Mouse (Mus musculus): ENCODE data around the gene Sh2b1. TPM values are rescaled to one million over a fixed set of nuclear protein-coding genes. Genes with fewer than 3 reads are reported as not detected.

Sh2b1 gene
- polyA plus RNA-seq (2015; fragmentation: Nextera tagmentation; extraction: Ambion mirVana) = 55.8 and 61.6 TPM in 2 replicates

DNA sequence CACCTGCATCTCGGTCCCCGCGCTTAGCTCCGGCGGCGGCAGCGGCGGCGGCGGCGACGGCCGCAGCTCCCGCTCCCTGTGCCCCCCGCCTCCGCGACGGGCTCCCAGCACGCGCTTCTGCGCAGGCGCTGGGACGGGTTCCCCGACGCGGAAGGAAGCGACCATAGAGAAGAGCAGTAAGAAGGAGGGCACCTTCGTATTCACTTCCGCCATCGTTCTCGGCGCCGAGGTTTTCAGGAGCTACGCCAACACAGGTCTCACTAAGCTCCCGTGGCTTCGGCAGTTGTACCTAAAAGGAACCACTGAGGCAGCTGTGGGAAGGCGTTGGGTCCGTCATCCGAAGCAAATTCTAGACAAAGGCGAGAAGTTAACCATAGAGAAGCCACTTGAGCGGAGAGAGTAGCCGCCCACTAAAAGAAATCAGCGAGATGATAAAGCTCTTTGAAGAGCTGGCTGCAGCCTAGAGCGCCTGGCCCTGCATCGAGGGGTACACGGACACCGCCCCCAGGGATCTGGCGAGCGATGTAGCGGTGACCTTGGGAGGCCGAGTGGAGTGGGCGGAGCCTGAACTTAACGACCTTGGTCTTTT lies at the start of gene Sh2b1:
TSS of gene Sh2b1 (minus strand) at position 432 of the 589 bp plus-strand sequence.
- under 1% methylated on average over 45 of the region's 53 CpGs for WGBS
- Histone ChIP-seq H3K27me3 (no peaks in the 10 kb centered on the region), H3K4me1 (peaks cover 24% of the 10 kb centered on the region), H3K9me3 (replicated peaks) (no peaks in the 10 kb centered on the region), H3K9ac (peak within 1 kb of the TSS; percentile 97), H3K4me2 (peak within 1 kb of the TSS; percentile 96), H3K36me3 (ENCODE audit: poor library complexity, severe bottlenecking) (peaks cover 31% of the 10 kb centered on the region), H3K4me3 (peak within 1 kb of the TSS; percentile 92), H3K27ac (peak within 1 kb of the TSS; percentile 93)
- ATAC-seq = peak; percentile 94

GRCm38 (mm10) chr7:126523316-126523715 lies 48.1 kb upstream of the Sh2b1 start:
- 0 out of 2 replicates have a peak, but pooled peaks cover 8% of the 10 kb centered on the region for H3K27me3 ChIP-seq
- H3K9ac ChIP-seq = no peak overlapping the region
- H3K9me3 ChIP-seq (replicated peaks) = no peaks in the 10 kb centered on the region
- no peak overlapping the region for H3K27ac ChIP-seq
- H3K36me3 ChIP-seq (ENCODE audit: poor library complexity, severe bottlenecking) = no peaks in the 10 kb centered on the region
- H3K4me3 ChIP-seq = no peak overlapping the region
- ATAC-seq = no peak
- no peak overlapping the region for H3K4me2 ChIP-seq
- 81% methylated on average over 3 of the region's 3 CpGs for WGBS
- 0 out of 2 replicates have a peak, but pooled peaks cover 3% of the 10 kb centered on the region for H3K4me1 ChIP-seq

- Histone ChIP-seq H3K4me3 (no peak overlapping the region), H3K36me3 (ENCODE audit: poor library complexity, severe bottlenecking) (no peaks in the 10 kb centered on the region), H3K9ac (no peak overlapping the region), H3K4me2 (no peak overlapping the region), H3K27ac (no peak overlapping the region), H3K27me3 (0 out of 2 replicates have a peak, but pooled peaks cover 5% of the 10 kb centered on the region), H3K4me1 (no peaks in the 10 kb centered on the region), H3K9me3 (replicated peaks) (no peaks in the 10 kb centered on the region)
- ATAC-seq = no peak
- 73% methylated on average over 2 of the region's 2 CpGs for WGBS
Observed at GRCm38 (mm10) chr7:126519513-126519912, 44.3 kb upstream of the Sh2b1 start.

DNA sequence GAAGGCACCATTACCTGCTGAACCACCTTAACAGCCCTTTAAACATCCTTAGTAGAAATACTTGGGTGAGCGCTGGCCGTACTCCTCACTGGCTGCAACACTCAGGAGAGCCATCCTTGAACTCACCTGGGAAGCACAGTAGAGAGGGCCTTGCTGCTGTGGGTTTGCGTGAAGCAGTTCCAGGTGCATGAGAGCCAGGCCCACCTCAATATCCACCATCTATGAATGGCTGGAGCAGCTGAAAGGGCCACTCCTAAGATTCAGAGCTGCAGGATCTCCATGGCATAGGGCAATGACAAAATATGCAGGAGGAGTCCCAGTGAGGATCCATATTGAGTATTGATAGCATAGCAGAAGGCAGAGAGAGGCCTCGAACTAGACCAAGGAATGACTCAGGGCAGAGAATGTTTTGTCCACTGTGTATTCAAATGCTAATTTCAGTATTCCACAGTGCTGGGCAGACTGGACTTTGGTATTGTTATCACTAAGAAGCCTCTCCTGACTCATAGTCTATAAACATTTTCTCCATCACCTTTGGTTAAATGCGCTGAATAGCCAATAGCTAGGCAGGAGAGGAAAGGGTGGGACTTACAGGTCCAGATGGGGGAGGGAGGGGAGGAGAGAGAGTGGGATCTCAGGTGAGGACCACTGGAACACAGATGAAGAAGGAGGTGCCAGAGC lies 43.2 kb upstream of the Sh2b1 start:
- Histone ChIP-seq H3K4me3 (no peak overlapping the region), H3K9ac (no peak overlapping the region), H3K4me2 (no peak overlapping the region), H3K27me3 (0 out of 2 replicates have a peak, but pooled peaks cover 5% of the 10 kb centered on the region), H3K9me3 (replicated peaks) (no peaks in the 10 kb centered on the region), H3K4me1 (no peaks in the 10 kb centered on the region), H3K27ac (no peak overlapping the region), H3K36me3 (ENCODE audit: poor library complexity, severe bottlenecking) (no peaks in the 10 kb centered on the region)
- WGBS = 80% methylated on average over 5 of the region's 5 CpGs
- ATAC-seq = no peak

- WGBS = 85% methylated on average over 3 of the region's 3 CpGs
- no peak overlapping the region for H3K27ac ChIP-seq
- no peaks in the 10 kb centered on the region for H3K27me3 ChIP-seq
- ATAC-seq = no peak
- no peaks in the 10 kb centered on the region for H3K4me1 ChIP-seq
- no peak overlapping the region for H3K9ac ChIP-seq
- H3K4me3 ChIP-seq = no peak overlapping the region
- H3K36me3 ChIP-seq (ENCODE audit: poor library complexity, severe bottlenecking) = no peaks in the 10 kb centered on the region
- no peak overlapping the region for H3K4me2 ChIP-seq
- no peaks in the 10 kb centered on the region for H3K9me3 ChIP-seq (replicated peaks)
Observed at GRCm38 (mm10) chr7:126511287-126511686, 36.1 kb upstream of the Sh2b1 start.

DNA sequence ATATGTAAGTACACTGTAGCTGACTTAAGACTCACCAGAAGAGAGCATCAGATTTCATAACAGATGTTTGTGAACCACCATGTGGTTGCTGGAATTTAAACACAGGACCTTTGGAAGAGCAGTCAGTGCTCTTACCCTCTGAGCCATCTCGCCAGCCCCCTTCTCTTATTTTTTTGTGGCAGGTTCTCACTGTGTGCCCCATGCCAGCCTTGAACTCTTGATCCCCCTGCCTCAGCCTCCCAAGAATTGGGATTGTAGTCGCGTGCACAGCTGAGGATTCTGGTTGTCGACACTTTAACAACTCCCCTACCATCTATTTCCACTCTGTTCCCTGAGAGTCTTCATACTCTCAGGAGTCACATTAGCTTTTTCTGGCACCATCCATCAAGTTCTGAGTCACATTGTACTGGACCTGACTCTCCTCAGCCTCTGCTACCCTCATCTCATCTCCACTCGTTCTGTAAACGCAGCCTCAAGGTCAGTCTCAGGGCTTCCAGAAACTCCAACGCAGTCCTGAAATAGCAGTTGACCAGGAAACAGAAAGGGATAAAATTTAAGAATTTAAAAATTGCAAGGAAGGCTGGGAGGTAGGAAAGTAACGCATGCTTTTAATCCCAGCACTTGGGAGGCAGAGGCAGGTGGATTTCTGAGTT lies 32.0 kb upstream of the Sh2b1 start:
- no peak for ATAC-seq
- H3K4me3 ChIP-seq = no peak overlapping the region
- no peaks in the 10 kb centered on the region for H3K9me3 ChIP-seq (replicated peaks)
- H3K4me2 ChIP-seq = no peak overlapping the region
- H3K9ac ChIP-seq = no peak overlapping the region
- H3K36me3 ChIP-seq (ENCODE audit: poor library complexity, severe bottlenecking) = no peaks in the 10 kb centered on the region
- H3K27me3 ChIP-seq = no peaks in the 10 kb centered on the region
- no peaks in the 10 kb centered on the region; the same call in 1 of the 2 replicates for H3K4me1 ChIP-seq
- H3K27ac ChIP-seq = no peak overlapping the region
- 87% methylated on average over 8 of the region's 8 CpGs for WGBS

DNA sequence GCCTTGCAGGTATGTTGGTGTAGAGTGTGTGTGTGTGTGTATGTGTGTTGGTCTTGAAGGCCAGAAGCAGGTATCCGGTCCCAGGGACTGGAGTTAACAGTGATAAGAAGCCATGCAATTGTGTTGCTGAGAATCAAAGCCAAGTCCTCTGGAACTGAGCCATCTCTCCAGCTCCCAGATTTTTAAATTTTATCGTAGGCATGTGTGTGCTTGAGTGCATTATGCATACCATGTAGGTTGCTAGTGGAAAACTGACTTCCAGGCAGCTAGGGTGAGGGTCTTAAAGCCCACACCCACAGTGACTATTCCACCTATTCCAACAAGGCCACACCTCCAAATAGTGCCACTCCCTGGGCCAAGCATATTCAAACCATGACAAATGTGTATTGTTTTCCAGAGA lies 29.7 kb upstream of the Sh2b1 start:
- no peaks in the 10 kb centered on the region for H3K9me3 ChIP-seq (replicated peaks)
- no peak overlapping the region for H3K4me2 ChIP-seq
- no peak for ATAC-seq
- peaks cover 11% of the 10 kb centered on the region for H3K4me1 ChIP-seq
- WGBS = 90% methylated on average over 2 of the region's 2 CpGs
- peaks cover 14% of the 10 kb centered on the region for H3K36me3 ChIP-seq (ENCODE audit: poor library complexity, severe bottlenecking)
- H3K27ac ChIP-seq = no peak overlapping the region
- no peak overlapping the region for H3K9ac ChIP-seq
- H3K27me3 ChIP-seq = no peaks in the 10 kb centered on the region
- H3K4me3 ChIP-seq = no peak overlapping the region

DNA sequence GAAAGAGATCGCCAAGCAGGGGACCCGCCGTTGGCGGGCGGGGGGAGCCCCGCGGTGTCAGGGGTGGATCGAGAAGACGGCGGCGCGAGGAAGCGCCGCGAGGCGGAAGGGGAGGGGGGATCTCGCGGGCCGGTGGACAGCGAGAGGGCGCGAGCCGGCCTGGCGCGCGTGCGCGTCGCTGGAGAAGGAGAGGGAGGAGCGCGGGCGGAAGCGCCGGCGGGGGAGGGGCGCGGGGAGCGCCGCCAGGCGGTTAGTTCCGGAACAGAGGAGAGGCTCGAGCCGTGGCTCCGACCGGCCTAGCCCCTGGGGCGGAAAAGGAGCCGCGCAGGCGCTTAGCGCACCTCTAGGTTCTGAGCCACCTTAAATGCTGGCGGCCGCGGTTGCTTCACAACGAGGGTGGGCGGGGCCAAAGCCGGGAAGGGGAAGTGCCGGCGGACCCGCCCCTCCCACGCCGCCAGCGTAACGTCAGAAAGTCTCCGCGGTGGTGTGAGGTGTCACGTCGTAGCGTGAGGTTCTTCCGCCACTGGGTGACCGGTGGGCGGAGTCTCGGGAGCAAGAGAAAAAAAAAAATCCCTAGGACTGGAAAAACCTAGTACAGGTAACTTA lies 28.2 kb upstream of the Sh2b1 start, which contains the start of gene Atxn2l:
TSS of gene Atxn2l (minus strand) at position 165 of the 606 bp plus-strand sequence.
- Histone ChIP-seq H3K4me3 (peak within 1 kb of the TSS; percentile 100), H3K27ac (peak within 1 kb of the TSS; percentile 100), H3K36me3 (ENCODE audit: poor library complexity, severe bottlenecking) (peaks cover 29% of the 10 kb centered on the region), H3K4me2 (peak within 1 kb of the TSS; percentile 76), H3K9me3 (replicated peaks) (no peaks in the 10 kb centered on the region), H3K27me3 (no peaks in the 10 kb centered on the region), H3K9ac (peak within 1 kb of the TSS; percentile 96), H3K4me1 (peaks cover 11% of the 10 kb centered on the region)
- 0% methylated on average over 50 of the region's 72 CpGs for WGBS
- peak; percentile 85 for ATAC-seq

GRCm38 (mm10) chr7:126502751-126503150 lies 27.5 kb upstream of the Sh2b1 start:
- peaks cover 11% of the 10 kb centered on the region for H3K4me1 ChIP-seq
- peaks cover 35% of the 10 kb centered on the region for H3K36me3 ChIP-seq (ENCODE audit: poor library complexity, severe bottlenecking)
- 1% methylated on average over 40 of the region's 40 CpGs for WGBS
- H3K4me3 ChIP-seq = peak overlapping the region; percentile 100
- no peaks in the 10 kb centered on the region for H3K9me3 ChIP-seq (replicated peaks)
- peak overlapping the region; percentile 96 for H3K9ac ChIP-seq
- H3K27me3 ChIP-seq = no peaks in the 10 kb centered on the region
- H3K4me2 ChIP-seq = peak overlapping the region; percentile 76
- ATAC-seq = no peak
- H3K27ac ChIP-seq = peak overlapping the region; percentile 100

DNA sequence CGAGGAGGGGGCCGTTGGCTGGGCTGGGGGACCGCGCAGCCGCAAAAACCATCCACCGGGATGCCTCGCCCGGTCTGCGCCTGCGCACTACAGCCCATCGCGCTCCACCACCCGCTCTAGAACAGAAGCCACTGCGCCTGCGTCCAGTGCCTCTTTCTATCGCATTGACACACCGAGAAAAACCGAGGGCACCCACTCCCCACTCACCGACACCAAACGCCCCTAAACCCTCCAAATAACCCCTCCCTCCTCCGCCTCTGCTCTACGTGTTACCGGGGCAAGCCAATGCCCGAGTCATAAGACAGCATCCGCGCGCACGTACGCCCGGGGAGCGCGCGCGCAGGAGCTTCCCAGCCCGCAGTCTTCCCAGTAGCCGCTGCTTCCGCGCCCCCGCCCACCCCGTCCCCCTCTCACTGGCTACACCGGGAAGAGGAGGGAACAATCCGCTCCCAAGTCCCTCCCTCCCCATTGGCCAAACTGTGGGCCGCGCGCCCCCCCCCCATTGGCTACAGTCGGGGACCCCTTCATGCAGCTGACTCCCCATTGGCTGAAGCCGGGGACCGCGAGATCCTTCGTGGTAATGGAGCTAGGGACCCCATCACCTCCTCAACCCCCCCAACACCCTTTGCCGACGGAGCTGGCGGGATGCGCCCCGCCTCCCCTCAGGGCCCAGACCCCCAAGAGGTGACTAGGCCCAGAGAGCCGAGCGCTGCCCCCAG lies 27.0 kb upstream of the Sh2b1 start:
- H3K27ac ChIP-seq = peak overlapping the region; percentile 100
- WGBS = 1% methylated on average over 39 of the region's 57 CpGs
- no peaks in the 10 kb centered on the region for H3K9me3 ChIP-seq (replicated peaks)
- H3K4me1 ChIP-seq = peaks cover 11% of the 10 kb centered on the region
- peak; percentile 90 for ATAC-seq
- peak overlapping the region; percentile 100 for H3K4me3 ChIP-seq
- H3K27me3 ChIP-seq = no peaks in the 10 kb centered on the region
- H3K4me2 ChIP-seq = peak overlapping the region; percentile 76
- peaks cover 41% of the 10 kb centered on the region for H3K36me3 ChIP-seq (ENCODE audit: poor library complexity, severe bottlenecking)
- peak overlapping the region; percentile 96 for H3K9ac ChIP-seq

- Histone ChIP-seq H3K4me2 (peak overlapping the region; percentile 76), H3K27me3 (no peaks in the 10 kb centered on the region), H3K36me3 (ENCODE audit: poor library complexity, severe bottlenecking) (peaks cover 46% of the 10 kb centered on the region), H3K27ac (peak overlapping the region; percentile 100), H3K4me3 (peak overlapping the region; percentile 100), H3K9me3 (replicated peaks) (no peaks in the 10 kb centered on the region), H3K4me1 (peaks cover 11% of the 10 kb centered on the region), H3K9ac (peak overlapping the region; percentile 70)
- ATAC-seq = no peak; the same call in 1 of the 2 replicates
- 1% methylated on average over 9 of the region's 9 CpGs for WGBS
Observed at GRCm38 (mm10) chr7:126501684-126502022, 26.4 kb upstream of the Sh2b1 start.

Measured in forebrain, embryonic 13.5 days (tissue).